Mouse (Mus musculus) megakaryocyte, embryonic 14.5 days (primary cell): Measurements from ENCODE around the gene Exoc4.

Experiments
- FLI1 ChIP-seq: IDR thresholded peaks from 2 replicates; pipeline ENCODE4 v1.6.1; 2012; ENCODE audit warnings: low read length, inconsistent platforms, mixed read lengths
- GATA1 ChIP-seq: IDR thresholded peaks from 3 replicates; pipeline ENCODE4 v1.6.1; 2012; ENCODE audit warnings: mixed read lengths, low read length, inconsistent platforms, borderline replicate concordance

GRCm38 (mm10) chr6:33738857-33739291 is 490.0 kb downstream of the Exoc4 start:
- TF ChIP-seq GATA1 (no peak), FLI1 (no peak)
